Mouse (Mus musculus): Measurements from ENCODE around the gene Tbx10. TPM values are rescaled to one million over a fixed set of nuclear protein-coding genes. Genes with fewer than 3 reads are reported as not detected.

Tbx10 gene
- total and polyA plus RNA-seq, 3 experiments, result 0.14 TPM; not detected in 2

DNA sequence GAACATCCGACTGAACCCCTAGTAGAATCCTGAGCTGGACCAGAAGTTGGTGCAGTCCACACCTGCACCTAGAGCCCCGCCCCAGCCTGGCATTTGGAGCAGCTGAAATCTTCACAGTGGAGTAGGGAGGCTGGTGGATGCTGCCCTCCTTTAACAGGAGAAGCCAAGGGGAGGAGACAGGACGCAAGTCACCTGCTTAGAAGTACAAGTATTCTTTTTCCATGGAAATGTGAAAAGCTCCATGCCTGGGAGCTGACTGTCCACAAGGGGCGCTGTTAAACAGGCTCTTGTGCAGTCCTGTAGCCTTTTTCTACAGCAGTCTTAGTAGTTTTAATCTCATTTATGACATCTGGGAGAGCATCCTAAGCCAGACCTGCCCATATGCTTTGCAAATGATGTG is 3.8 kb upstream of the Tbx10 start:
- DNase-seq, result no peak
- H3K9ac ChIP-seq (ENCODE audit: low read depth, low read length), result no peak overlapping the region
- H3K4me3 ChIP-seq, result no peak overlapping the region
- intact Hi-C loops (cut with DNase I), result loop anchor here (10.0 kb wide), 1 partner anchor 384 kb away; no protein-coding TSS in a partner anchor
- peaks cover 26% of the 10 kb centered on the region for H3K4me1 ChIP-seq (ENCODE audit: control insufficient read depth, insufficient read depth, low read length)
- 88% methylated on average over 4 of the region's 4 CpGs for WGBS
- H3K79me2 ChIP-seq (replicated peaks; ENCODE audit: control insufficient read depth, insufficient read depth, low read length), result no peaks in the 10 kb centered on the region
- H3K27ac ChIP-seq, result no peak overlapping the region
- TF ChIP-seq EP300 (IDR thresholded peaks at IDR 0.05; ENCODE audit: insufficient read depth, low read depth, low read length) (no peak), CTCF (IDR thresholded peaks at IDR 0.05) (peak; percentile 43)
- no peaks in the 10 kb centered on the region for H3K27me3 ChIP-seq (ENCODE audit: control insufficient read depth, insufficient read depth, low read length)
- peaks cover 3% of the 10 kb centered on the region; the same call in 1 of the 2 replicates for H3K36me3 ChIP-seq (ENCODE audit: control insufficient read depth, insufficient read depth, low read length)

DNA sequence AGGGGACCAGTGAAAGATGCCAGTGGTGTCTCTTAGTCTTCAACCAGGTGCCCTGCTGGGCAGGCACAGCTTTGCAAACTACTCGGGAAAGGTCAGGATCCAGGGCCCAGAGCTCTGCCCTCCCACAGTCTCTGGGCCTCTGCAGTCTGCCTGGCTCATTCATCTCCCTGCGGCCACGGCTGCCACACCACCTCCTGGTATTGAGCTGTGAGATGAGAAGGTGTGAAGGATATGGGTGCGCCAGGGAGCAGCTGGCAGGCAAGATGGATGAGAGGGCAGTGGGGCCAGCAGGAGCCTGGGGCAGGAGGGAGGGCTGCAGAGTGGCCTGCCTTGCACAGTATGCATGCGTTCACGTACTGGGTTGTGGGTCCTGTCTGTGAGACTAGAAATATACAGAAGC is 1.7 kb upstream of the Tbx10 start:
- peaks cover 3% of the 10 kb centered on the region; the same call in 1 of the 2 replicates for H3K36me3 ChIP-seq (ENCODE audit: control insufficient read depth, insufficient read depth, low read length)
- intact Hi-C loops (cut with DNase I), result no loop called here
- H3K9ac ChIP-seq (ENCODE audit: low read depth, low read length), result no peak overlapping the region
- H3K27me3 ChIP-seq (ENCODE audit: control insufficient read depth, insufficient read depth, low read length), result no peaks in the 10 kb centered on the region
- peaks cover 14% of the 10 kb centered on the region for H3K4me1 ChIP-seq (ENCODE audit: control insufficient read depth, insufficient read depth, low read length)
- 73% methylated on average over 6 of the region's 6 CpGs for WGBS
- no peak overlapping the region for H3K27ac ChIP-seq
- no peak for TF ChIP-seq CTCF (IDR thresholded peaks at IDR 0.05)
- TF ChIP-seq POLR2A (IDR thresholded peaks at IDR 0.05; ENCODE audit: insufficient read depth, low read depth, low read length), result no peak
- TF ChIP-seq EP300 (IDR thresholded peaks at IDR 0.05; ENCODE audit: insufficient read depth, low read depth, low read length), result no peak
- no peak overlapping the region for H3K4me3 ChIP-seq
- H3K79me2 ChIP-seq (replicated peaks; ENCODE audit: control insufficient read depth, insufficient read depth, low read length), result no peaks in the 10 kb centered on the region
- DNase-seq, result no peak

DNA sequence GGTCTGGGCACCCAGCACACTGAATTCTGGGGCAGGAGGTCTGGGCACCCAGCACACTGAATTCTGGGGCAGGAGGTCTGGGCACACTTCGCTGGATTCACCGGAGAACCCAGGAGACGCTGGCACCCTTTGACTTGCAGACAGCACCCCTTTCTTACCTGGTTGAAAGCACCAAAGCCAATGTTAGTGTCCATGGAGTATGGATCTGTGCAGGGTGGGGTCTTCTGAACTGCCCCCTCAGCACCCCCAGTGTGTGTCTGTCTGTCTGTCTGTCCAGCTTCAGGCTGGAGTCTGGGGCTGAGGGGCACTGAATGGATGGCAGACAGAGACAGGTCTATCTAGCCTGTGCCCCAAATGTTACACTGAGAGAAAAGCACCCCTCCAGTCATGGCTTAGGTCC is 990 bp upstream of the Tbx10 start:
- Histone ChIP-seq H3K4me3 (no peak overlapping the region), H3K36me3 (ENCODE audit: control insufficient read depth, insufficient read depth, low read length) (peaks cover 2% of the 10 kb centered on the region; the same call in 1 of the 2 replicates), H3K27ac (no peak overlapping the region), H3K79me2 (replicated peaks; ENCODE audit: control insufficient read depth, insufficient read depth, low read length) (no peaks in the 10 kb centered on the region), H3K4me1 (ENCODE audit: control insufficient read depth, insufficient read depth, low read length) (peaks cover 8% of the 10 kb centered on the region), H3K27me3 (ENCODE audit: control insufficient read depth, insufficient read depth, low read length) (no peaks in the 10 kb centered on the region), H3K9ac (ENCODE audit: low read depth, low read length) (no peak overlapping the region)
- TF ChIP-seq CTCF (IDR thresholded peaks at IDR 0.05), result no peak
- TF ChIP-seq POLR2A (IDR thresholded peaks at IDR 0.05; ENCODE audit: insufficient read depth, low read depth, low read length), result no peak
- TF ChIP-seq EP300 (IDR thresholded peaks at IDR 0.05; ENCODE audit: insufficient read depth, low read depth, low read length), result no peak
- WGBS, result 95% methylated on average over 3 of the region's 3 CpGs
- DNase-seq, result no peak
- intact Hi-C loops (cut with DNase I), result no loop called here

DNA sequence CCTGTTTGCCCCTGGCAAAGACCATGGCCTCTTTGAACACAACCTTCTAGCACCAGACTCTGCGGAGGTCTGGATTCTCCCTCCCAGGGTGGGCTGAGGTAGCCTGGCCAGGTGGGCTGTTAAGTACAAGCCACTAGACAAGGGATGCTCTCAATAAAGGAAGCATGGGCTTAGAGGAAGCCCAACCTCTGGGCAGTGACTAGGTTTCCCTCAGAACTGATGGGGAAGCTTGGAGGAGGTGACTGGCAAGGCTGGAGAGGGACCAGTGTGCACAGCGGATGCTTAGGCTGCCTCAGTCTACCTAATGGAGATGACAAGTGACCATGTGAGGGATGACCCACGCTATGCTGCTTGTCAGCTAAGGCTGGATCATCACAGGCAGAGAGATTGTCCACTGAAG is 586 bp upstream of the Tbx10 start:
- Histone ChIP-seq H3K4me1 (ENCODE audit: control insufficient read depth, insufficient read depth, low read length) (peaks cover 4% of the 10 kb centered on the region), H3K4me3 (no peak overlapping the region), H3K27me3 (ENCODE audit: control insufficient read depth, insufficient read depth, low read length) (no peaks in the 10 kb centered on the region), H3K27ac (no peak overlapping the region), H3K36me3 (ENCODE audit: control insufficient read depth, insufficient read depth, low read length) (no peaks in the 10 kb centered on the region), H3K79me2 (replicated peaks; ENCODE audit: control insufficient read depth, insufficient read depth, low read length) (no peaks in the 10 kb centered on the region), H3K9ac (ENCODE audit: low read depth, low read length) (no peak overlapping the region)
- intact Hi-C loops (cut with DNase I), result no loop called here
- DNase-seq, result no peak
- 93% methylated on average over 3 of the region's 3 CpGs for WGBS
- TF ChIP-seq CTCF (IDR thresholded peaks at IDR 0.05) (no peak), POLR2A (IDR thresholded peaks at IDR 0.05; ENCODE audit: insufficient read depth, low read depth, low read length) (no peak), EP300 (IDR thresholded peaks at IDR 0.05; ENCODE audit: insufficient read depth, low read depth, low read length) (no peak)

DNA sequence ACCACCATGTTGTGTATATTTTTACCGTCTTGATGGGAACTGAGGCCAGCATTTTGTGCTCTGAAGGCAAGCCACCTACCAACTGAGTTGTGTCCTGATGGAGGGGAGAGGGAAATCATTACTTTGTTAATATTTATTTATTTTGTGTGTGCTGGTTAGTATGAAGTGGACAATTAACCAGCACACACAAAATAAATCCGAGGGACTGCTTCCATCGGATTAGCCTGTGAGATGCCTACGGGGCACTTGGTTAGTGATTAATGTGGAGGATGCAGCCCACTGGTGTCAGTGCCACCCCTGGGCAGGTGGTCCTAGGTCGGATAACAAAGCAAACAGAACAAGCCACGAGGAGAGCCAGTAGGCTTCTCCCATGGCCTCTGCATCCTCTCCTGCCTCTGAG is 2.4 kb downstream of the Tbx10 start:
- whole genome bisulfite sequencing, result 73% methylated on average over 6 of the region's 6 CpGs
- Histone ChIP-seq H3K9ac (ENCODE audit: low read depth, low read length) (no peak overlapping the region), H3K36me3 (ENCODE audit: control insufficient read depth, insufficient read depth, low read length) (no peaks in the 10 kb centered on the region), H3K4me3 (no peak overlapping the region), H3K79me2 (replicated peaks; ENCODE audit: control insufficient read depth, insufficient read depth, low read length) (no peaks in the 10 kb centered on the region), H3K27ac (no peak overlapping the region), H3K4me1 (ENCODE audit: control insufficient read depth, insufficient read depth, low read length) (peaks cover 2% of the 10 kb centered on the region; the same call in 1 of the 2 replicates), H3K27me3 (ENCODE audit: control insufficient read depth, insufficient read depth, low read length) (no peaks in the 10 kb centered on the region)
- no peak for TF ChIP-seq CTCF (IDR thresholded peaks at IDR 0.05)
- TF ChIP-seq EP300 (IDR thresholded peaks at IDR 0.05; ENCODE audit: insufficient read depth, low read depth, low read length), result no peak
- TF ChIP-seq POLR2A (IDR thresholded peaks at IDR 0.05; ENCODE audit: insufficient read depth, low read depth, low read length), result no peak
- no peak for DNase-seq
- intact Hi-C loops (cut with DNase I), result no loop called here

DNA sequence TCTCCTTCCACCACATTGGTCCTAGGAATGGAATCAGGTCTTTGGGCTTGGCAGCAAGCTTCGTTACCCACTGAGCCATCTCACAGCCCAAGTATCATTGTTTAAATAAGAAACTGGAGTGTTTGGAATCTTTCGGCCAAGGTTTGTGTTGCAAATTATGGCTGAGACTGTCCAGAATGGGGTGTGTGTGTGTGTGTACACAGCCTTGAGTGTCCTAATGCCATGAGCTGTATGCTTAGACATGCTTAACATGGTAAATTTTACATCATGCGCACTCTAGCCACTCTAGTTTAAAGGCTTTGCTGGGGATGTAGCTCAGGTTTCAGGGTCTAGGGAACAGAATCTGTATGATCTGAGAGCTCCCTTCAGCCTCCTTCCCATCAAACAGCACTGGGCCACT is 3.0 kb downstream of the Tbx10 start:
- 95% methylated on average over 3 of the region's 3 CpGs for WGBS
- intact Hi-C loops (cut with DNase I), result no loop called here
- H3K4me1 ChIP-seq (ENCODE audit: control insufficient read depth, insufficient read depth, low read length), result peaks cover 2% of the 10 kb centered on the region; the same call in 1 of the 2 replicates
- H3K9ac ChIP-seq (ENCODE audit: low read depth, low read length), result no peak overlapping the region
- no peaks in the 10 kb centered on the region for H3K27me3 ChIP-seq (ENCODE audit: control insufficient read depth, insufficient read depth, low read length)
- H3K36me3 ChIP-seq (ENCODE audit: control insufficient read depth, insufficient read depth, low read length), result no peaks in the 10 kb centered on the region
- H3K4me3 ChIP-seq, result no peak overlapping the region
- no peak for DNase-seq
- TF ChIP-seq CTCF (IDR thresholded peaks at IDR 0.05) (no peak), EP300 (IDR thresholded peaks at IDR 0.05; ENCODE audit: insufficient read depth, low read depth, low read length) (no peak), POLR2A (IDR thresholded peaks at IDR 0.05; ENCODE audit: insufficient read depth, low read depth, low read length) (no peak)
- H3K27ac ChIP-seq, result no peak overlapping the region
- no peaks in the 10 kb centered on the region for H3K79me2 ChIP-seq (replicated peaks; ENCODE audit: control insufficient read depth, insufficient read depth, low read length)

Measured in heart, adult 2 months (tissue).